Comparison of ENCODE assay signal across 9 mouse cellular contexts in genomic region chr9:42688143-42688542, GRCm38 (mm10).
A peak's percentile ranks its signal among the peaks of the same experiment; 100 is the strongest.
DNase-seq lines count a peak whose midpoint lies in the region; ATAC-seq and TF ChIP-seq lines count a peak whose summit lies in the region.
"Had no signal": no experiment of that assay in that cellular context is flagged by ENCODE, and none has a peak within 500 bp of the region (broad histone marks: within the 10 kb centered on the region; RNA-seq: fewer than 3 reads in every experiment).

No protein-coding gene starts in this region.

- ATAC-seq in heart, postnatal 0 days (ENCODE audit: insufficient read depth, low read depth), result no peak
- ATAC-seq in common myeloid progenitor, adult 5-6 weeks (replicated peaks; ENCODE audit: low read depth, poor library complexity, severe bottlenecking), result peak; percentile 56
- no peak for ATAC-seq in hindbrain, postnatal 0 days
- no peak for ATAC-seq in limb, embryonic 11.5 days (ENCODE audit: insufficient number of reproducible peaks, low FRiP score, low TSS enrichment, low read depth)

- H3K4me3 ChIP-seq in heart, postnatal 0 days (ENCODE audit: low read depth, low read length), result no peak overlapping the region
- no peak overlapping the region for H3K4me3 ChIP-seq in hindbrain, postnatal 0 days (ENCODE audit: low read length)
- H3K4me3 ChIP-seq in limb, embryonic 11.5 days (ENCODE audit: low read depth, low read length), result no peak overlapping the region
- H3K4me3 ChIP-seq: megakaryocyte, embryonic 14.5 days had no signal

- H3K4me1 ChIP-seq in heart, postnatal 0 days (ENCODE audit: control insufficient read depth, insufficient read depth), result no peaks in the 10 kb centered on the region
- H3K4me1 ChIP-seq in hindbrain, postnatal 0 days (ENCODE audit: insufficient read depth, low read length), result peaks cover 3% of the 10 kb centered on the region; the same call in 1 of the 2 replicates
- no peaks in the 10 kb centered on the region for H3K4me1 ChIP-seq in limb, embryonic 11.5 days (ENCODE audit: control insufficient read depth, insufficient read depth, low read length)
- H3K4me1 ChIP-seq: megakaryocyte, embryonic 14.5 days had no signal

- no peak overlapping the region for H3K9ac ChIP-seq in heart, postnatal 0 days (replicated peaks; ENCODE audit: low read depth, low read length)
- no peak overlapping the region for H3K9ac ChIP-seq in hindbrain, postnatal 0 days (replicated peaks; ENCODE audit: low read length)
- H3K9ac ChIP-seq in limb, embryonic 11.5 days (ENCODE audit: low read length), result no peak overlapping the region

- DNase-seq in heart, postnatal 0 days (ENCODE audit: low spot score), result no peak
- no peak for DNase-seq in heart, adult 11 months
- peak; percentile 12 for DNase-seq in adipocyte (ENCODE audit: low spot score)
- DNase-seq in hindbrain, postnatal 0 days (ENCODE audit: low spot score), result peak; percentile 75
- DNase-seq in limb, embryonic 11.5 days (ENCODE audit: low spot score), result peak; percentile 85
- peak; percentile 67 for DNase-seq in retina, postnatal 1 day
- peak; percentile 35 for DNase-seq in urinary bladder, postnatal 10 days (ENCODE audit: low spot score)

- no peaks in the 10 kb centered on the region for H3K36me3 ChIP-seq in heart, postnatal 0 days (replicated peaks; ENCODE audit: control insufficient read depth, insufficient read depth, low read length)
- H3K36me3 ChIP-seq in hindbrain, postnatal 0 days (ENCODE audit: insufficient read depth, low read length), result no peaks in the 10 kb centered on the region
- no peaks in the 10 kb centered on the region for H3K36me3 ChIP-seq in limb, embryonic 11.5 days (ENCODE audit: control insufficient read depth, insufficient read depth, low read length)

- TF ChIP-seq CTCF in heart, postnatal 0 days (IDR thresholded peaks at IDR 0.05; ENCODE audit: low read depth), result peak; percentile 69
- TF ChIP-seq CTCF in hindbrain, postnatal 0 days (IDR thresholded peaks at IDR 0.05; ENCODE audit: low read depth), result peak; percentile 85

- no peak overlapping the region for H3K4me2 ChIP-seq in heart, postnatal 0 days (ENCODE audit: low read depth, low read length)
- no peak overlapping the region for H3K4me2 ChIP-seq in hindbrain, postnatal 0 days (ENCODE audit: low read depth, low read length)
- H3K4me2 ChIP-seq in limb, embryonic 11.5 days (ENCODE audit: low read depth, severe bottlenecking), result no peak overlapping the region

- WGBS in heart, postnatal 0 days, result 32% methylated on average over 4 of the region's 4 CpGs
- whole genome bisulfite sequencing in hindbrain, postnatal 0 days, result 32% methylated on average over 4 of the region's 4 CpGs
- whole genome bisulfite sequencing in limb, embryonic 11.5 days, result 30% methylated on average over 4 of the region's 4 CpGs

- no peak for TF ChIP-seq EP300 in heart, postnatal 0 days (IDR thresholded peaks at IDR 0.05; ENCODE audit: low read depth)

- no peak overlapping the region for H3K27ac ChIP-seq in heart, postnatal 0 days (ENCODE audit: low read depth)
- H3K27ac ChIP-seq in hindbrain, postnatal 0 days, result no peak overlapping the region
- no peak overlapping the region for H3K27ac ChIP-seq in limb, embryonic 11.5 days (replicated peaks; ENCODE audit: low read depth, low read length)

- H3K9me3 ChIP-seq in heart, postnatal 0 days (replicated peaks; ENCODE audit: control insufficient read depth, low read length), result no peaks in the 10 kb centered on the region
- H3K9me3 ChIP-seq in hindbrain, postnatal 0 days (ENCODE audit: low read length), result no peaks in the 10 kb centered on the region
- H3K9me3 ChIP-seq in limb, embryonic 11.5 days (ENCODE audit: control insufficient read depth, low read length), result no peaks in the 10 kb centered on the region
- H3K9me3 ChIP-seq: megakaryocyte, embryonic 14.5 days had no signal

- H3K27me3 ChIP-seq in heart, postnatal 0 days (ENCODE audit: control insufficient read depth, insufficient read depth, low read length), result no peaks in the 10 kb centered on the region
- H3K27me3 ChIP-seq in hindbrain, postnatal 0 days (ENCODE audit: insufficient read depth, low read length), result no peaks in the 10 kb centered on the region
- no peaks in the 10 kb centered on the region for H3K27me3 ChIP-seq in limb, embryonic 11.5 days (ENCODE audit: control insufficient read depth, insufficient read depth, low read length)

Comparison
In these comparisons a context has a peak if more than half of its experiments do, and no peak if none do; other contexts are left out.
1. DNase-seq: peak in adipocyte (single experiment), hindbrain, postnatal 0 days (single experiment), limb, embryonic 11.5 days (single experiment), retina, postnatal 1 day (single experiment) and urinary bladder, postnatal 10 days (single experiment); none in heart, postnatal 0 days (single experiment) and heart, adult 11 months (single experiment).